Mouse (Mus musculus): Measurements from ENCODE around the gene Shb.

GRCm38 (mm10) chr4:45507039-45507438, 25.2 kb downstream of the Shb start:
- no peak for TF ChIP-seq CTCF (IDR thresholded peaks at IDR 0.05; ENCODE audit: low read depth)
- TF ChIP-seq EP300 (IDR thresholded peaks at IDR 0.05; ENCODE audit: low read depth) = no peak

Data from heart, postnatal 0 days (tissue).